Mouse (Mus musculus) cerebral cortex, adult 2 months (tissue): ENCODE measurements around the gene Zmpste24.

Experiments
- WGBS: fragments of 180-500 bp; shearing (Covaris S2); methylation state at CpG from one replicate; pipeline ENCODE4 v1.1.7; 2018; 5-methylcytosine and 5-hydroxymethylcytosine counted together

Zmpste24 gene

DNA sequence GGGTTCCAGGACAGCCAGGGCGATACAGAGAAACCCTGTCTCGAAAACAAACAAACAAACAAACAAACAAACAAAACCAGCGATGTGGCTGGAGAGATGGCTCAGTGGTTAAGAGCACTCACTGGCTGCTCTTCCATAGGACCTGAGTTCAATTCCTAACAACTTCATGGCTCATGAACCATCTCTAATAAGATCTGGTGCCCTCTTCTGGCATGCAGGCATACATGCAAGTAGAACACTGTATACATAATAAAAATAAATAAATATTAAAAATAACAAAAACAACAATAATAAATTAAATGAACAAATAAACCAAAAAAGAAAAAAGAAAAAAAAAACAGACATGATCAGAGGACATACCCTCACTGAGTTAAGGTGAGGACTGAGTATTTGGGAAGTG is 68.4 kb downstream of the Zmpste24 start:
- WGBS = 76% methylated on average over 3 of the region's 3 CpGs

DNA sequence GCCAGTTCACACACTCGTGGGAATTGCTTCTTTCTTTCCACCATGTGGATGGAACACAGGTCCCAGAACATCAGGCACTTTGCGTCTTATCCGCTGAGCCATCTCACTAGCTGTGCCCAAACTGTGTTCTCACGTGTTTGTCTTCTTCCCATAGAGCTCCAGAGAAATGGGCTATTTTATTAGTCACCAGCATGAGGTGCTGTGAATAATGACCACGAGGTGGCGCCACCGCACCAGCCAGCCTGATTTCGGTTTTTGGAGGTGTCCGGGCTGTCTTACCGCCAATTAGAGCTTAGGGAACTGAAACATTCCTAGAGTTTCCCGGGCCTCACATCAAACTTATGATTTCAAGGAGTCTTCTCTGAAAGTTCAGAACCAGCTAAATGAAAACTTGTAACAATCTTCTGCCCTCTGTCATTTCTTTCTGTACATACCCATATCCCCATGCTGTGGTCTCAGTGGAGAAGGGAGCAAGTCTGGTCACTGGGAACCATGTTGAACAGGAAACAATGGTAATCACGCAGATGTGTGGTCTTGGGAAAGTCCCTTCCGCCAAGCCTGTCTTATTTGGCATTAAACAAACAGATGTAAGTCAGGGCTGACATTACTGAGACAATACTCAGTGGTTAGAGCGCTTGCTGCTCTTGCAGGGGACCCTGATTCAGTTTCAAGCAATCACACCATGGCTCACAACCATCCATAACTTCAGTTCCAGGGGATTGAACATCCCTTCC is 69.2 kb downstream of the Zmpste24 start:
- 31% methylated on average over 14 of the region's 14 CpGs for WGBS

- 88% methylated on average over 1 of the region's 1 CpGs for WGBS
Measured at GRCm38 (mm10) chr4:121028146-121028545, 69.9 kb downstream of the Zmpste24 start.

- WGBS = 79% methylated on average over 2 of the region's 2 CpGs
Measured at GRCm38 (mm10) chr4:121025681-121026080, 72.4 kb downstream of the Zmpste24 start.

DNA sequence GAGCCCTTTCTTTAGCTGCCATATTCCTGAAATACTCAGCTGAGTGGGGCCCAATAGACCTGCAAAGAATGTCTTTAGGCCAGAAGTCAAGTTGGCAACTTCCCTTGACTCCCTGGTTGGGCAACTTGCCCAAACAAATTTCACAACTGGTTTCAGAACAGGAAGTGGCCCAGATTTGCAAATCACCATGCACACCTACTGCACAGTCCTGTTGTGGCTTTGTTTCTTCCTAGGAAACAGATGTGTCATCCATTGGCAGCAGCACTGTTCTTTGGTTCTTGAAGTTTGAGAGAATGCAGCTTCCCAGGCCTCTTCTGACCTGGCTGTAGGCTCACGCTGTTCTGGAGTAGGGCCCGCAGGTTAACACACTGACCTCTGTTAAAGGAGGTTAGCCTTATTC is 74.1 kb downstream of the Zmpste24 start:
- 80% methylated on average over 2 of the region's 2 CpGs for WGBS

- 91% methylated on average over 7 of the region's 7 CpGs for WGBS
Measured at GRCm38 (mm10) chr4:121023464-121023863, 74.6 kb downstream of the Zmpste24 start.

DNA sequence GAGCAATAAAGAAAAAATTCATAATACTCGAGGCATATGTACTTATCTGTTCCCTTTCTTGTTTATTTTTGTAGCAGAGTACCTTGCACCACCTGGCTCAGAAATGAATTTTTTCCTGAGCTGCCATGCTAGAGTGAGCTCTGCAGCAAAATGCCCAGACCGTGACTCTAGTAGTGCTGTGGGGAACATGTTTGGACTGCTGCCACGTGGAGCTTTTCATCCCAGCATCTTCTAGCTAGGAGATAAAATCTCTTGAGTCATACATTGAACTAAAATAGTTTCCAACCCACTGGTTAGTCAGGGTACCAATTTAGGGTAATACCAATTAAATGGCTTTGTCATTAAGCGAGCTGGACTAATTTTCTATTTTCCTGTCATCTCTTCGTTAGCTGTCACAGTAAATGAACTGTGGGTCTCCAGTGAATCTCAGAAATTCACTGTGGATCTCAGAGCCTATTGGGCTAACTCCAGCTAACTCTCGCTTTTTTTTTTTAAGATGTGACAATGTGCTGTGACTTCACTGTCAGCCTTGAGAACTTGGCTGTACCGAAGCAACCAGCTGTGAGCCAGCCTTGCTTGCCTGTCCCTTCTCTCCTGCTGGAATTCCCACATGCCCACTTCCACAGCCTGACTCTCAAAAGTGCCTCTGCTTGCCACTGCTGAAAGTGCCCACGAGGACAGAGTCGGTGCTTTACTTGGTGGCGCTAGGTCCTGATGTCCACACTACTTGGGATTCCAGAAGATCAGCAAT is 77.8 kb downstream of the Zmpste24 start:
- WGBS = 35% methylated on average over 10 of the region's 10 CpGs

DNA sequence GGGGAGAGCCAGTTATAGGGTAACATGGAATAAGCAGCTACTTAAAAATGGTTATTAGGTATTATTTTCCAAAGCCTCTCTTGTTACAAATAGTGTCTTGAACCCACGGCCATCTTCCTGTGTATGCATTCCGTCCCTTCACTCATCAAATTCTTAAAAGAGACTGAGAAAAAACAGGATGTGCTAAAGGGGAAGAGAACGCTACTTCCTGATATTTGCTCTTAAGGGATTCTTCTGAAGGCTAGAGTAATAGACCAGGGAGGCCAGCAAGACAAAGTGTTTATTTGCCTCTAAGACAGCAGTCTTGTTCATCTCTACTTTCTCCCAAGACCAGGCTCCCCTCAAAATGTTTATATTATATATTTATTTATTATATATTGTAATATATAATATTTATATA is 79.8 kb downstream of the Zmpste24 start:
- 83% methylated on average over 3 of the region's 3 CpGs for WGBS

DNA sequence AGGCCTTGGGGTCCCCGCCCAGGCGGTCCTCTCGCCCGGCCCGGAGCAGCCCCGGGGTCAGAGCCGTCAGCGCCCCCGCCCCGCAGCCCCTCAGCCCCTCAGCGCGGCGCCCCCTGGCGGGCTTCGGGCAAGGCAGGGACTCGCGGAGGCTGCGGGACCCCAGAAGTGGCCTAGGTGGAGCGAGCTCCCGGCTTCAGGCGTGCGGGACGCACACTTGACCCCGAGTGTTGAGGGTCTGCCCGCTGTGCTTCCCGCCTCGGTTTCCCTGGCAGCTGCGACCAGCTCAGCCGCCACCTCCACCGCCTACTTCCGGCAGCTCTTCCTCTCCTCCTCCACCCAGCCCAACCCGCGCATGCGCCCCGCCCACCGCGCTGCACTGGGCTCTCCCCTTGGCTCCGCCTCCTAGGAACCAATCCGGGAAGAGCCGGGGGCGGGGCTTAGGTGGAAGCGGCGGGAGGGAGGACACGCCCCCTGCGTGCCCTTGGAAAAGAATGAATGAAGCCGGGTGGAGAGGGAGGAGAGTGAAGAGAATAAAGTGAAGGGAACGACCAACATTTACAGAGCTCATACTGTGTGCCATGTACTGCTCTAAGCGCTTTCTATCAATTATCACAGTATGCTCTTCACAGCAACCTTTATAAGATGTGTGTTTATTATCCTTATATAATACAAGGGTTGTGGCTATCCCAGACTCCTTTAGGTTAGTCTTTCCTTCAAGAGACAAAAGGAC is 80.9 kb downstream of the Zmpste24 start, which contains the start of gene Smap2:
Smap2 (minus strand) TSS at position 320 of the 730 bp plus-strand sequence.
- WGBS = under 1% methylated on average over 47 of the region's 48 CpGs

DNA sequence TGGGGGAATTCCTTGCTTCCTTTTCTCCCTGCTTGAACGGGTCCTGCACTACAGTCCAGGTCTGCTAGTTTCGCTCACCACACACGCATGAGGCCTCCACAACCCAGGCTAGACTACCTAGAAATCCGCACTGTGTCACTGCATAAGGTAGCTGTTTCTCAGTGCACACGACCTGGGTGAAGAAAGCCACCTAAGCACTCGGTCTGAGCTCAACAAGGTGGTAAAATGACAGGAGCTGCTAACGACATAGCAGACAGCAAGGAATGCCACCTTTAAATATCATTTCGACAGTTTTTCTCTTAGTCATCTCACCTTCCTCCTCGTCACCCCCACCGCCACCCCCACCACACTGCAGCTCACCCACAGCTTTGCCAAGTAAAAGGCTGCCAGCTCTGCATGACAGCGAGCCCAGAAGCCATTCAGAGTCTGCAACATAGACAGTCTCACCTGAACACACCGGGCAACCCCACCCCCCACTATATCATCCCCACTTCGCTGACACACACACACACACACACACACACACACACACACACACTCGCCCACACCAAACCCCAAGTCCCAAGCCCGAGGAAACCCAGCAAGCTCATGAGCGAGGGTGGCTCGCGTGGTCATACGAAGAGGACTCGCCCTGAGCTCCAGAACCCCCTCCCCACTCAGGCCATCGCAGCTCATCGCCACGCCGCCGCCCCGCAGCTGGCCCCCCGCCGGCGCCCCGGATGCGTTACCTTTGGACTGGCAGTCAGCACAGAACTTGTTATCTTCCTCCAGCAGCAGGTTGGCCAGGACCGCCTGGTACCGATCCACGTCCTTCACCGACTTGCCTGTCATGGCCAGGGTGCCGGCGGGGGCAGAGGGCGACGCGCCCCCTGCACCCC is 81.8 kb downstream of the Zmpste24 start:
- 2% methylated on average over 39 of the region's 40 CpGs for WGBS

- WGBS = 48% methylated on average over 7 of the region's 7 CpGs
Measured at GRCm38 (mm10) chr4:121015268-121015659, 82.8 kb downstream of the Zmpste24 start.

DNA sequence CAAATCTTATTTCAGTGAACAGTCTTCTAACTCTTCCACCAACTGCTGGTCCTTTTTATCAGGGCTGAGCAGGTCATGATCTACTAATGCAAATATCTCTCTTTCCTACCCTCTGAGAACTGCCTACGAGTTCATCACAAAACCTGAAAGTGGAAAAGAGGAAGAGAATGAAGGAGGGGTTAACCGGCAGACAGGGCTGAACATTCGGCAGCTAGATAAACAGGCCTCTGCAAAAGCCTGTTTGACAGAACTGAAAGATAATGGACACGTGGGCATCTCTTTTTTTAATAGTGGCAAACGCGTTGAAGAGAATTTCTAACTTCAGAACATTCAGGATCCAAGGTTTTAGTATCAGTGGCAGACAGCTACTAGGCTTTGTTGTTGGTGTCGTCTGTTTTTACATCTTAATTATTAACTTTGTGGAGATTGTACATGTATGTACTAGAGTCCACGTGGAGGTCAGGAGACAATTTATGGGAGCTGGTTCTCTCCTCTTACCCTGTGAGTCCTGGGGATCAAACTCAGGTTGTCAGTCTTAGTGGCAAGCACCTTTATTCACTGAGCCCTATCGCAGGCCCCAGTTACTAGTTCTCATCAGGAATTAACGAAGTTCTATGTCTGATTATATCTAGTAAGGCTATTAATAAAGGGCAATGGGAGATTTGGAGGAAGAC is 83.3 kb downstream of the Zmpste24 start:
- WGBS = 59% methylated on average over 10 of the region's 10 CpGs

DNA sequence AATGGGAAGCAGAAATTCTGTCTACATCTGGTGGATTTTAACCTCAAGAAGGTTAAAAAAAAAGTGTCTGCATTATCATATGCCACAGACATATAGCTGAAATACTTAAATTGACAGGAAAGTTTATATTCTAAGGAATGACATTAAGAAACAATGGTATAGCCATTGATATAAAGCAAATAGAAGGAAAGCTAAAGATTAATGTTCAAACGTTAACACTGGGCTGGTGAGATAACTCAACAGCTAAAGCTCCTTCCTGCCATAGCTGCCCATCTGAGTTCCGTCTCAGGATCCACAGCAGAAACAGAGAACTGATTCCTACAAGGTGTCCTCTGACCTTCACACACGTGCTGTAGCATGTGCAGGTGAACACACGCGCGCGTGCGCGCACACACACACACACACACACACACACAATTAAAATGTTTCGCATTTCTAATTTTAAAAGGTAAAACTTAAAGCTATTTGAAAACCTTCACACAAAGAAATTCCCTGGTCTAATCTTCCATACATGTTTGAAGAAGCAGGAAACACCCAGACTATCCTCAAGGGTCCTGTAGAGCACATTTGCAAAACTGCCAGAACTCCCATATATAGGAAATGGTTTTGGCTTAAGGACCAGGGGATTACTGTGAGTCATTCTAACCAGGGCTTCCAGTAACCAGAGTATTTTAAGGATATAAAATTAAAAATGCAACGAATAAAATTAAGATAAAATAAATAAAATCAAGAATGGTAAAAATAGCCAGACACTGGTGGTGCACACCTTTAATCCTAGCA is 87.1 kb downstream of the Zmpste24 start:
- WGBS = 77% methylated on average over 11 of the region's 11 CpGs
